Mouse (Mus musculus) urinary bladder, adult 18-20 months (tissue): ENCODE data around the gene Hdgfl2.
"Not testable (repeated sequence)": the region's sequence is repeated elsewhere in the genome, so short reads cannot be mapped to it uniquely, and the experiment has no call there.

Source experiments
- DNase-seq, 2 experiments: peaks; one replicate each; pipeline ENCODE4 v3.0.0; 2022; ENCODE audit warnings: low spot score in 2 of 2, mixed read lengths in 2 of 2

Gene Hdgfl2

GRCm38 (mm10) chr17:56103465-56104285 lies 24.2 kb downstream of the Hdgfl2 start:
- no peak for DNase-seq

DNA sequence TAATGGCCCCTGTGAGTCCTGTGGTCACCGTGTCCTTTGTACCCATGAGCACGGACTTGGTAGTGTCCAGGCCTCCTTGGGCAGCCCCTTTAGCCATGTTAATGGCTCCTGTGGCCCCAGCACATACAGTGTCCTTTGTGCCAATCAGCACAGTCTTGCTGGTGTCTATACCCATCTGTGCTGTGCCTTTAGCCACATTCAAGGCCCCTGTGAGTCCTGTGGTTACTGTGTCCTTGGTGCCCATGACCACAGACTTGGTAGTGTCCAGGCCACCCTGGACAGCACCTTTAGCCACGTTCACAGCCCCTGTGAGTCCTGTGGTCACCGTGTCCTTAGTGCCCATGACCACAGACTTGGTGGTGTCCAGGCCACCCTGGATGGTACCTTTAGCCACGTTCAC lies 25.4 kb downstream of the Hdgfl2 start:
- DNase-seq, result not testable (repeated sequence)

- DNase-seq, result not testable (repeated sequence)
Observed at GRCm38 (mm10) chr17:56106436-56106835, 27.0 kb downstream of the Hdgfl2 start.

GRCm38 (mm10) chr17:56106981-56107380 lies 27.5 kb downstream of the Hdgfl2 start:
- no peak for DNase-seq

DNA sequence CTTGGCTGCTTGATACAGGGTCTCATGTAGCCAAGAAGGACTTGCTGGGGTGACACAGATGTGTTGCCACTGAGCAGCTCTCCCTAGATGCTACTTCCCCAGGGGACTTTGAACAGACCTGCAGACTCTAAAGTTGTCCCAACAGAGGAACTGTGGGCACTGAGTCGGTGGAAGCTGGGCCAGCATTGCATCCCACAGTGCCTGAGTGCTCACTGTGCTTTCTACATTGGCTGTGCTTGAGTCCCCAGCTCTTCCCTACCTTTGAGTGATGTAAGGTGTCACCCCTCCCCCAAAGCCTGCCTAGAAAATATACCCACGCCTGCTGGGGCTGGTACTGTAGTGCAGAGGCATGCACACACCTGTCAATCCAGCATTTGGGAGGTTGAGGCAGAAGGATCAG lies 28.3 kb downstream of the Hdgfl2 start:
- DNase-seq, result no peak

DNA sequence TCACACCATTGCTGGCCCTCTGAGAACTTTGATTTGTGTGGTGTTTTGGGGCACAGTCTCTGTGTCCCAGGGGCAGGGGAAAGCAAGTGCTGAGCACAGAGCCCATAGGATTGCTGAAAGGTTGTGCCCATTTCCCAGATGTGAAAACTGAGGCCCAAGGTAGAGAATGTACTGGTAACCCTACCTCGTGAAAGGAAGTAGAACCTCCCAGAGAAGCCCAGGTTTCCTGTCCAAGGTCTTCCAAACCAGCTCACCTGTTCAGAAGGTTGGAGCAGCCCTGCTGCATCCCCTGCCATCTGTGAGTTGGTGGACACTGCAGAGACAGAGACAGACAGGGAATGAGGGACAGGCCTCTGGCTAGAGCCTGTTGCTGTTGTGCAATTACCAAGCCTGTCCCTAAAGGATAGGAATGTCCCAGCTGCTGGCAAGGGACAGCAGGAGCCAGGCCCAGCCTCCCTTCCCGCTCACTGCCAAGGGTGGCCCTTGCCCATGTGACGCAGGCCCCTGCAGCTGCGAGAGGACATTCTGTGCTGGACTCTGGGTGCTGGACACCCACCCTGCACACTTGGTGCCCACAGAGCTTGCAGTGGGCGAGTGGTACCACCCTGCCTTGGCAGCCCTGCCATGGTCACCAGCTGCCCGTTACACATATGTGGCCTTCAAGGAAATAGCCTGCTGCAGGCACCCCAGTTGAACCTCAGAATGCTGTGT lies 29.1 kb downstream of the Hdgfl2 start:
- DNase-seq, result peak in 1 of 2 experiments; percentile 34

GRCm38 (mm10) chr17:56109219-56110051 lies 30.0 kb downstream of the Hdgfl2 start, which contains the start of gene Plin4:
TSS of gene Plin4 (minus strand) at chr17:56109803.
- peak in 1 of 2 experiments; percentile 72 for DNase-seq

DNA sequence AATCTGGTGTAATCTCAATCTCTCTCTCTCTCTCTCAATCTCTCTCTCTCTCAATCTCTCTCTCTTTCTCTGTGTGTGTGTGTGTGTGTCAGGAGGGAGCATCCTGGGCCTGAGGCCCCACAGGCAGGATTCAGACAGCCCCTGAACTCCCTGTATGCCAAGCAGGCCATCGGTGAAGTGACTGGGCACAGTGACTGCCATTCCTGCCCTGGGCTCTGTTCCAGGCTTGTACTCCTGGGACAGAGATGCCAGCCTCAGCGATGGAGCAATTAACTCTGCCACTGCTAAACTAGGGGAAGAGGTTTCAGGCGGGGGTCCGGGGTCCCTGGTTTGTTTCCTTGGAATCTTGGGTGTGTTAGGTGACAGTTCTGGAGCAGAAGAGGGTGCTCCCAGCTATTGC lies 31.1 kb downstream of the Hdgfl2 start:
- DNase-seq, result no peak

DNA sequence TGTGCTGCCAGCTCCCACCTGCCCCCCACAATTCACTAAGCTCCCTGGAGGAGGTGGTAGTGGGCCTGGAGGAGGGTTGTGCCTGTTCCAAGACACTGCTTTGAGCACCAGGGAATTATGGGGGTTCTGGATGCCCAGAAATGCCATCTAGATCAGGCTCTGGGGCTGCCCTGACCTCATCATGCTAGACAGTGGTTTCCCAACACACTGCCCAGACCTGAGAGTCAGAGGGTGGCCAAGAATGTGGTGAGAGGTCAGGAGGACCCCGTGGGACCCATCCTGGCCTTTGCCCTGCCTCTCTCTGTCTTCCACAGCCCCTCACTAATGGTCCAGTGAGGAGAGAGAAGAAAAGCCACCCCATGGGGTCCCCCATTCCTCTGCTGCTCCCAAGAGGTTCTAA lies 31.6 kb downstream of the Hdgfl2 start:
- no peak for DNase-seq

GRCm38 (mm10) chr17:56111864-56112263 lies 32.4 kb downstream of the Hdgfl2 start:
- no peak for DNase-seq

DNA sequence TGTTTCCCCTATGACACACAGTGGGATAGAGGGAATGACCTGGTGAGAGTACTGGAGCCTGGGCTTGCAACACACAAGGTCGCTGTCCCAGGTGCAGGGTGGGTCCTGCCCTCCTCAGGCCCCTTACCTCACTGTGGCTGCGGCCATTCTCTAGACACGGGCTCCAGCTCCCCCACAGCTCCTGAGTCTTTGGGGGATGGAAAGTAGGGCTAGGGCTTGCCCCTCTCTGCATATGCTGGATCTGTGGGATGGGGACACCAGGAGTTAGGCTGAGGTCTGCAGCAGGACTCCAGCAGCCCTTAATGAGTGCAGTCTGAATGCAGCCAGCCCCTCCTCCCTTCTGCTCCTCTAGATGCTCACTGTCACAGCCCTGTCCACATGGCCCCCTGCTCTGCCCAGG lies 33.3 kb downstream of the Hdgfl2 start:
- no peak for DNase-seq

GRCm38 (mm10) chr17:56116193-56116592 lies 36.8 kb downstream of the Hdgfl2 start:
- DNase-seq, result no peak

GRCm38 (mm10) chr17:56117251-56117710 lies 37.8 kb downstream of the Hdgfl2 start, which contains the start of gene Plin5:
TSS of gene Plin5 (minus strand) at chr17:56117596.
- DNase-seq, result peak in 1 of 2 experiments; percentile 58

DNA sequence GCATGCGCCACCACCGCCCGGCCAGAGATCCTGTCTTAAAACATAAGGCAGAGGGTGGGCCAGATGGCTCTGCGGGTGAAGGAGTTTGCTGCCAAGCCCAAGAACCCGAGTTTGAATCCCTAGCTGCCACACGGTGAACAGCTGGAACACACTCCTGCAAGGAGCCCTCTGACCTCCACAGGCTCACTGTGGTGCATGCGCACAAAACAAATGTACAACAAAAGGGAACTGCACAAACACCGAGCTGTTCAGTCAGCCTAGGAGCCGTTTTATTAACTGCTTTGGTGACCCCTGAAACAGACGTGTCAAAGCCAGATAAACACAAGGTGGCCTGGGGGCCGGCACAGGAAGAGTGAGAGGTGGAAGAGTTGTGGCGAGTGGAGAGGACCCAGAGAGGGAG lies 40.0 kb downstream of the Hdgfl2 start:
- DNase-seq, result no peak

- no peak for DNase-seq
Observed at GRCm38 (mm10) chr17:56119981-56120880, 40.8 kb downstream of the Hdgfl2 start.

GRCm38 (mm10) chr17:56121826-56122225 lies 42.4 kb downstream of the Hdgfl2 start, which contains the start of gene Lrg1:
TSS of gene Lrg1 (minus strand) at chr17:56122001.
- DNase-seq, result no peak

GRCm38 (mm10) chr17:56123161-56123560 lies 43.7 kb downstream of the Hdgfl2 start:
- no peak for DNase-seq

DNA sequence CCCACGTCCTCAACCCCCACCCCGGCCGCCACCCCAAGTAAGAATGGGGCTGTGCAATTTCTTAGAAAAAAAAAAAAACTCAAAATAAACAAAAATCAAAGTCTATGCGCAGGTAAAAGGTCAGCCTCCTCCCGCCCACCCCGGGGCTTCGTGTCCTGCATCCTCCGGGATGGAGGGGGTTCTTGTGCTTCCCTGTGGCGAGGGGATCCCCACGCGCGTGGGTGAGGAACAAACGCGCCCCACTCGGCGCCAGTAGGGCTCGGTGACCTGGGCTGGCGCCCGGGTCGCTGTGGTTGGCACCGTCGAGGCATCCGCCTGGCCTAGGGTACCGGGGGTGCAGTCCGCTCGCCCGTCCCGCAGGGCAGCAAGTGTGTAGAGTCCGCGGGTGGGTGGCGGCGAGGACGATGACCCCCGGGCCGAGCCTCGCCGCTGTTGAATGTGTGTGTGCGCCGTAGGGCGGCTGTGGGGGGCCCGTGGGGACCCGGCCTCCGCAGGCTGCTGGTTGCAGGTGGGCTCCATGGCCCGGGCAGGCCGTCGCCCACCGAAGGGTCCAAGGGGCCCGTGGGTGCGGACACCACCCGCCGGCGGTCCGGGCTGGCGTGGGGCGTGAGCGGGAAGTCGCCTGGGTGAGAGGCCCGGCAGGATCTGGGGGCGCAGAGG lies 44.4 kb downstream of the Hdgfl2 start:
- no peak for DNase-seq

DNA sequence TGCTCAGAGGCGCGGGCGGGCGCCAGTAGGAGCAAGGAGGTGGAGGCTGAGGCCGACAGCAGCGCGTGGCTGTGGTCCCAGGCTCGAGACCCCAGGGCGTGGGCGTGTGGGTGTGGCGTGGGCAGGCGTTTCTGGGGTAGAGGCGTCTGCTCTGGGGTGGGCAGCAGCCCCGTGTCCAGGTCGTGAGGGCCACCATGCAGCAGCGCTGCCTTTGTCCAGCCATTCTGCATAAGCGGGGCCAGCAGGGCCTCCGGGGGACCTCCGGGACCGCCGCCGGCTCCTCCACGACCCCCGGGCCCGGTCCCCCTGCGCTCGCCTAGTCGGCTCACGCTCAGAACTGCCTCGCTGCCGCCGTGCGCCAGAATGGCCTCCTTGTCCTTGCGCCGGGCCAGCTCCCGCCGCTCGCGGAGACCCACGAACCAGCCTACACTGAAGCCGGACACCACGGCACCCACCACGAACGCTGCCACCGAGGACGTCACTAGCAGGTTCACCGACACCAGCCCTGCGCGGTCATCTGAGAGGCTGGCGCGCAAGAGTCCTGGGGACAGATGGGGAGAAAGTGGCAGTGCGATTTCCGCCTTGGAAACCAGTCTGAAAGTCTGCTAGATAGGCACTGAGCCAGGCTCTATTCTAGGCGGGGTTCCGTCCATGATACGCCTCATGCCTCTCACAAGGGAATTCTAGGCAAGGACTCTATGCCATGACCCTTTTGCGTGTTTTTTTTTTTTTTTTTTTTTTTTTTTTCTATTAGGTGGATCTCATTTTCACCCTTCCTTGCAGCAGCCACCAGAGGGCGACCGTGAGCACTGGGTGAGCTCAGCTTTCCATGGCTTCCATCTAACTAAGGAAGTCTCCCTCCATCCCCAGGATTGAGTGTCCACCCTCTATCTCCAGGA lies 45.2 kb downstream of the Hdgfl2 start:
- DNase-seq, result no peak
